ENCODE assay signal across 22 mouse cellular contexts in genomic region chr8:72512648-72513047, GRCm38 (mm10). TPM values are rescaled to one million over a fixed set of nuclear protein-coding genes. Genes with fewer than 3 reads are reported as not detected.
A peak's percentile ranks its signal among the peaks of the same experiment; 100 is the strongest.
DNase-seq lines count a peak whose midpoint lies in the region; ATAC-seq and TF ChIP-seq lines count a peak whose summit lies in the region.
"Had no signal": no experiment of that assay in that cellular context is flagged by ENCODE, and none has a peak within 500 bp of the region (broad histone marks: within the 10 kb centered on the region; RNA-seq: fewer than 3 reads in every experiment).

No protein-coding gene starts in this region.

- H3K27ac ChIP-seq in heart, embryonic 12.5 days (ENCODE audit: poor library complexity, severe bottlenecking): peak overlapping the region; percentile 65
- no peak overlapping the region for H3K27ac ChIP-seq in liver, adult 2 months (replicated peaks; ENCODE audit: insufficient read depth, low read depth, low read length)
- H3K27ac ChIP-seq in liver, embryonic 11.5 days (ENCODE audit: low read depth, low read length): no peak overlapping the region
- H3K27ac ChIP-seq in heart, embryonic 16.5 days (ENCODE audit: low read length): peak overlapping the region; percentile 72
- H3K27ac ChIP-seq in kidney, embryonic 14.5 days (ENCODE audit: low read depth, low read length): no peak overlapping the region
- H3K27ac ChIP-seq: embryonic facial prominence, embryonic 12.5 days; forebrain, embryonic 15.5 days; hindbrain, embryonic 13.5 days; hindbrain, postnatal 0 days had no signal

- no peak overlapping the region for H3K4me3 ChIP-seq in heart, embryonic 12.5 days
- no peak overlapping the region for H3K4me3 ChIP-seq in liver, adult 2 months (ENCODE audit: insufficient read depth, low read depth, low read length)
- H3K4me3 ChIP-seq in liver, embryonic 11.5 days (ENCODE audit: low read depth, low read length): no peak overlapping the region
- H3K4me3 ChIP-seq in heart, embryonic 16.5 days (ENCODE audit: low read length): no peak overlapping the region
- no peak overlapping the region for H3K4me3 ChIP-seq in kidney, embryonic 14.5 days (ENCODE audit: low read length)
- H3K4me3 ChIP-seq: embryonic facial prominence, embryonic 12.5 days; forebrain, embryonic 15.5 days; hindbrain, embryonic 13.5 days had no signal

- no peak overlapping the region for H3K9ac ChIP-seq in heart, embryonic 12.5 days
- no peak overlapping the region for H3K9ac ChIP-seq in liver, adult 2 months (ENCODE audit: low read depth, low read length)
- no peak overlapping the region for H3K9ac ChIP-seq in liver, embryonic 11.5 days (ENCODE audit: low read depth, low read length)
- H3K9ac ChIP-seq in heart, embryonic 16.5 days (ENCODE audit: low read length): peak overlapping the region; percentile 47
- no peak overlapping the region for H3K9ac ChIP-seq in kidney, embryonic 14.5 days (ENCODE audit: low read depth, low read length)
- H3K9ac ChIP-seq: embryonic facial prominence, embryonic 12.5 days; forebrain, embryonic 15.5 days; hindbrain, embryonic 13.5 days had no signal

- no peak overlapping the region for H3K4me2 ChIP-seq in heart, embryonic 12.5 days
- H3K4me2 ChIP-seq in liver, embryonic 11.5 days: no peak overlapping the region
- no peak overlapping the region for H3K4me2 ChIP-seq in heart, embryonic 16.5 days (ENCODE audit: low read depth, low read length)
- no peak overlapping the region for H3K4me2 ChIP-seq in kidney, embryonic 14.5 days (replicated peaks; ENCODE audit: low read depth, low read length)
- H3K4me2 ChIP-seq: embryonic facial prominence, embryonic 12.5 days; forebrain, embryonic 15.5 days; hindbrain, embryonic 13.5 days had no signal

- intact Hi-C loops in heart, postnatal 14 days (cut with DNase I): no loop called here

- H3K27me3 ChIP-seq in heart, embryonic 12.5 days (replicated peaks): no peaks in the 10 kb centered on the region
- no peaks in the 10 kb centered on the region for H3K27me3 ChIP-seq in liver, adult 2 months (ENCODE audit: control insufficient read depth, insufficient read depth, low read length)
- no peaks in the 10 kb centered on the region for H3K27me3 ChIP-seq in liver, embryonic 11.5 days (replicated peaks; ENCODE audit: control insufficient read depth, insufficient read depth, low read length)
- no peaks in the 10 kb centered on the region for H3K27me3 ChIP-seq in heart, embryonic 16.5 days (ENCODE audit: control insufficient read depth, insufficient read depth, low read length)
- no peaks in the 10 kb centered on the region for H3K27me3 ChIP-seq in kidney, embryonic 14.5 days (ENCODE audit: control insufficient read depth, insufficient read depth, low read length)
- H3K27me3 ChIP-seq: CH12.LX; embryonic facial prominence, embryonic 12.5 days; forebrain, embryonic 15.5 days; hindbrain, embryonic 13.5 days had no signal

- TF ChIP-seq POLR2A in liver, adult 2 months (IDR thresholded peaks at IDR 0.05; ENCODE audit: extremely low read depth, insufficient read depth, low read length): no peak

- peak; percentile 83 for DNase-seq in heart, adult 11 months
- DNase-seq in heart, postnatal 14 days: no peak
- no peak for DNase-seq in heart, postnatal 4 days
- DNase-seq in liver, adult 2 months (ENCODE audit: extremely low read depth, low read depth, low spot score): peak; percentile 24
- no peak for DNase-seq in liver, embryonic 11.5 days (ENCODE audit: low spot score)
- DNase-seq: adrenal gland, adult 8-10 months; adrenal gland, postnatal 36 days; cerebellum, adult 11 months; cerebellum, adult 9-10 months; cerebellum, postnatal 25 days; gastrocnemius, postnatal 36 days; kidney, adult 11 months; kidney, adult 9 months; kidney, postnatal 10 days had no signal

- peaks cover 44% of the 10 kb centered on the region for H3K4me1 ChIP-seq in heart, embryonic 12.5 days (replicated peaks)
- H3K4me1 ChIP-seq in liver, adult 2 months (ENCODE audit: control insufficient read depth, insufficient read depth, low read length): peaks cover 22% of the 10 kb centered on the region
- peaks cover 11% of the 10 kb centered on the region for H3K4me1 ChIP-seq in liver, embryonic 11.5 days (replicated peaks; ENCODE audit: control insufficient read depth, insufficient read depth, low read length)
- peaks cover 34% of the 10 kb centered on the region for H3K4me1 ChIP-seq in heart, embryonic 16.5 days (ENCODE audit: control insufficient read depth, insufficient read depth, low read length)
- H3K4me1 ChIP-seq in kidney, embryonic 14.5 days (ENCODE audit: control insufficient read depth, insufficient read depth, low read length): no peaks in the 10 kb centered on the region
- H3K4me1 ChIP-seq: embryonic facial prominence, embryonic 12.5 days had no signal

- WGBS in heart, embryonic 12.5 days: 80% methylated on average over 1 of the region's 1 CpGs
- 90% methylated on average over 1 of the region's 1 CpGs for WGBS in liver, adult 2 months
- 94% methylated on average over 1 of the region's 1 CpGs for WGBS in liver, embryonic 11.5 days
- 74% methylated on average over 1 of the region's 1 CpGs for WGBS in heart, embryonic 16.5 days
- 90% methylated on average over 1 of the region's 1 CpGs for WGBS in kidney, embryonic 14.5 days

- H3K79me2 ChIP-seq in liver, adult 2 months (ENCODE audit: control insufficient read depth, insufficient read depth, low read length): peaks cover 45% of the 10 kb centered on the region

- no peak for TF ChIP-seq CTCF in liver, adult 2 months (IDR thresholded peaks at IDR 0.05; ENCODE audit: low read depth, low read length)

- ATAC-seq in heart, embryonic 12.5 days (ENCODE audit: insufficient number of reproducible peaks, low FRiP score): 0 out of 2 replicates have a peak, but pooled peaks have one; percentile 20
- no peak for ATAC-seq in liver, embryonic 11.5 days (replicated peaks; ENCODE audit: low FRiP score)
- no peak for ATAC-seq in heart, embryonic 16.5 days (replicated peaks; ENCODE audit: extremely low read depth, insufficient read depth, low FRiP score)
- ATAC-seq in kidney, embryonic 14.5 days (ENCODE audit: low FRiP score, low TSS enrichment): no peak
- ATAC-seq: forebrain, embryonic 15.5 days; hindbrain, postnatal 0 days had no signal

- H3K9me3 ChIP-seq in heart, embryonic 12.5 days (replicated peaks): no peaks in the 10 kb centered on the region
- H3K9me3 ChIP-seq in liver, embryonic 11.5 days (ENCODE audit: control insufficient read depth, low read length): no peaks in the 10 kb centered on the region
- no peaks in the 10 kb centered on the region for H3K9me3 ChIP-seq in heart, embryonic 16.5 days (replicated peaks; ENCODE audit: control insufficient read depth, low read length)
- H3K9me3 ChIP-seq in kidney, embryonic 14.5 days (ENCODE audit: control insufficient read depth, low read length): no peaks in the 10 kb centered on the region
- H3K9me3 ChIP-seq: embryonic facial prominence, embryonic 12.5 days; forebrain, embryonic 15.5 days; hindbrain, embryonic 13.5 days had no signal

- peaks cover 11% of the 10 kb centered on the region; the same call in 1 of the 2 replicates for H3K36me3 ChIP-seq in heart, embryonic 12.5 days
- H3K36me3 ChIP-seq in liver, adult 2 months (ENCODE audit: control insufficient read depth, insufficient read depth, low read length): no peaks in the 10 kb centered on the region
- H3K36me3 ChIP-seq in liver, embryonic 11.5 days (ENCODE audit: control insufficient read depth, insufficient read depth, low read length): no peaks in the 10 kb centered on the region
- no peaks in the 10 kb centered on the region for H3K36me3 ChIP-seq in heart, embryonic 16.5 days (ENCODE audit: control insufficient read depth, insufficient read depth)
- no peaks in the 10 kb centered on the region; the same call in 1 of the 2 replicates for H3K36me3 ChIP-seq in kidney, embryonic 14.5 days (ENCODE audit: control insufficient read depth, insufficient read depth, low read length)
- H3K36me3 ChIP-seq: embryonic facial prominence, embryonic 12.5 days; forebrain, embryonic 15.5 days had no signal

RNA-seq across cellular contexts. Expression of gene Slc35e1, which starts 20.2 kb away (rescaled TPM):
- 10 to 100 TPM; 44.1 to 47.8 TPM for total RNA-seq in heart, postnatal 14 days (2021)
- 22.5 and 23.6 TPM in 2 replicates for polyA plus RNA-seq in heart, embryonic 12.5 days (2016; fragmentation: Nextera tagmentation; extraction: Ambion mirVana)
- total RNA-seq in heart, postnatal 4 days (2021): 10 to 100 TPM; 25.6 to 27.1 TPM
- total RNA-seq in liver, adult 2 months (2014; rRNA removed): 20.0 and 26.5 TPM in 2 replicates
- polyA plus RNA-seq in liver, adult 2 months (2012; rRNA removed): 55.6 and 59.8 TPM in 2 replicates
- polyA plus RNA-seq in liver, embryonic 11.5 days (2014; fragmentation: Nextera tagmentation; extraction: Ambion mirVana): 16.8 and 18.1 TPM in 2 replicates
- 7.8 and 13.1 TPM in 2 replicates for polyA plus RNA-seq in heart, embryonic 16.5 days (2015; fragmentation: Nextera tagmentation; extraction: Ambion mirVana)
- polyA plus RNA-seq in kidney, embryonic 14.5 days (2014; fragmentation: Nextera tagmentation; extraction: Ambion mirVana): 10.8 and 19.7 TPM in 2 replicates

RNA-seq across cellular contexts. Expression of gene Med26, which starts 35.4 kb away (rescaled TPM):
- total RNA-seq in heart, postnatal 14 days (2021): 10 to 100 TPM; 10.5 to 10.7 TPM
- polyA plus RNA-seq in heart, embryonic 12.5 days (2016; fragmentation: Nextera tagmentation; extraction: Ambion mirVana): 10.6 and 11.7 TPM in 2 replicates
- 1 to 10 TPM; 8.6 TPM for total RNA-seq in heart, postnatal 4 days (2021)
- 1.3 and 1.8 TPM in 2 replicates for total RNA-seq in liver, adult 2 months (2014; rRNA removed)
- 4.4 and 6.0 TPM in 2 replicates for polyA plus RNA-seq in liver, adult 2 months (2012; rRNA removed)
- 16.4 and 17.7 TPM in 2 replicates for polyA plus RNA-seq in liver, embryonic 11.5 days (2014; fragmentation: Nextera tagmentation; extraction: Ambion mirVana)
- polyA plus RNA-seq in heart, embryonic 16.5 days (2015; fragmentation: Nextera tagmentation; extraction: Ambion mirVana): 11.5 and 12.7 TPM in 2 replicates
- polyA plus RNA-seq in kidney, embryonic 14.5 days (2014; fragmentation: Nextera tagmentation; extraction: Ambion mirVana): 11.1 and 15.8 TPM in 2 replicates

RNA-seq across cellular contexts. Expression of gene Cherp, which starts 37.6 kb away (rescaled TPM):
- total RNA-seq in heart, postnatal 14 days (2021): 10 to 100 TPM; 42.9 to 43.2 TPM
- 57.2 and 60.6 TPM in 2 replicates for polyA plus RNA-seq in heart, embryonic 12.5 days (2016; fragmentation: Nextera tagmentation; extraction: Ambion mirVana)
- total RNA-seq in heart, postnatal 4 days (2021): 10 to 100 TPM; 55.6 to 64.5 TPM
- 5.3 and 6.7 TPM in 2 replicates for total RNA-seq in liver, adult 2 months (2014; rRNA removed)
- polyA plus RNA-seq in liver, adult 2 months (2012; rRNA removed): 16.2 and 22.7 TPM in 2 replicates
- polyA plus RNA-seq in liver, embryonic 11.5 days (2014; fragmentation: Nextera tagmentation; extraction: Ambion mirVana): 90.1 and 92.8 TPM in 2 replicates
- polyA plus RNA-seq in heart, embryonic 16.5 days (2015; fragmentation: Nextera tagmentation; extraction: Ambion mirVana): 36.8 and 45.6 TPM in 2 replicates
- polyA plus RNA-seq in kidney, embryonic 14.5 days (2014; fragmentation: Nextera tagmentation; extraction: Ambion mirVana): 57.0 and 72.0 TPM in 2 replicates

RNA-seq across cellular contexts. Expression of gene Smim7, which starts 58.2 kb away (rescaled TPM):
- 100 to 1,000 TPM; 111 to 117 TPM for total RNA-seq in heart, postnatal 14 days (2021)
- polyA plus RNA-seq in heart, embryonic 12.5 days (2016; fragmentation: Nextera tagmentation; extraction: Ambion mirVana): 109 TPM in 2 replicates
- 100 to 1,000 TPM; 120 to 130 TPM for total RNA-seq in heart, postnatal 4 days (2021)
- total RNA-seq in liver, adult 2 months (2014; rRNA removed): 32.4 and 33.4 TPM in 2 replicates
- polyA plus RNA-seq in liver, adult 2 months (2012; rRNA removed): 22.6 and 26.0 TPM in 2 replicates
- polyA plus RNA-seq in liver, embryonic 11.5 days (2014; fragmentation: Nextera tagmentation; extraction: Ambion mirVana): 77.9 and 78.0 TPM in 2 replicates
- 97.1 and 108 TPM in 2 replicates for polyA plus RNA-seq in heart, embryonic 16.5 days (2015; fragmentation: Nextera tagmentation; extraction: Ambion mirVana)
- polyA plus RNA-seq in kidney, embryonic 14.5 days (2014; fragmentation: Nextera tagmentation; extraction: Ambion mirVana): 129 and 142 TPM in 2 replicates

RNA-seq across cellular contexts. Expression of gene Tmem38a, which starts 59.2 kb away (rescaled TPM):
- total RNA-seq in heart, postnatal 14 days (2021): 100 to 1,000 TPM; 372 TPM
- polyA plus RNA-seq in heart, embryonic 12.5 days (2016; fragmentation: Nextera tagmentation; extraction: Ambion mirVana): 53.2 and 53.8 TPM in 2 replicates
- total RNA-seq in heart, postnatal 4 days (2021): 100 to 1,000 TPM; 213 to 221 TPM
- 2.6 and 2.7 TPM in 2 replicates for total RNA-seq in liver, adult 2 months (2014; rRNA removed)
- polyA plus RNA-seq in liver, adult 2 months (2012; rRNA removed): 3.0 and 3.5 TPM in 2 replicates
- polyA plus RNA-seq in liver, embryonic 11.5 days (2014; fragmentation: Nextera tagmentation; extraction: Ambion mirVana): 4.4 and 4.6 TPM in 2 replicates
- 117 and 125 TPM in 2 replicates for polyA plus RNA-seq in heart, embryonic 16.5 days (2015; fragmentation: Nextera tagmentation; extraction: Ambion mirVana)
- 13.5 and 17.0 TPM in 2 replicates for polyA plus RNA-seq in kidney, embryonic 14.5 days (2014; fragmentation: Nextera tagmentation; extraction: Ambion mirVana)

Comparison
In these comparisons a context has a peak if more than half of its experiments do, and no peak if none do; other contexts are left out.
1. DNase-seq: peak in heart, adult 11 months (single experiment) and liver, adult 2 months (single experiment); none in heart, postnatal 14 days (0 of 2), heart, postnatal 4 days (single experiment) and liver, embryonic 11.5 days (single experiment).
2. H3K27ac ChIP-seq: peak in heart, embryonic 12.5 days (single experiment) and heart, embryonic 16.5 days (single experiment); none in liver, adult 2 months (single experiment), liver, embryonic 11.5 days (single experiment) and kidney, embryonic 14.5 days (single experiment).